Comparison of ENCODE assay signal across 15 mouse cellular contexts in the genomic region with DNA sequence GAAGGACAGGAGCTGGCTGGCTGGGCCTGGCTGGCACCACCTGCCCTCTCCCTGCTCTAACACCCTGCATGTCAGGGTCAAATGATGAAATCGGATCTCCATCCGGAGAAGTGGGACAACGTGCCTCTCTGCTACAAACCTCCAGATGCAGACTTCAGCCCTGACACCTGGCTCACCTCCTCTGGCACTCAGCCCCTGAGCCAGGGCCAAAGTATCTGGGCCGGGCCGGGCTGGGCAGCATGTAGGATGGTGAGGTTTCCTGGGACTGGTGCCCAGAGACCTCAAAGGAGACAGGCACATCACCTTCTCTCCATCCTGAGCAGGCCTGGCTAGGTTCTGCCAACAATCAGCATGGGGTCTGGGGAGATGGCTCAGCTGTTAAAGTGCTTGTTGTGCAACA.
DNase-seq lines count a peak whose midpoint lies in the region; ATAC-seq lines count a peak whose summit lies in the region.
"Had no signal": no experiment of that assay in that cellular context is flagged by ENCODE, and none has a peak within 500 bp of the region (broad histone marks: within the 10 kb centered on the region; RNA-seq: fewer than 3 reads in every experiment).

No protein-coding gene starts in this region.

- intact Hi-C loops in heart, postnatal 14 days (cut with DNase I): no loop called here
- intact Hi-C loops in gastrocnemius, postnatal 14 days (cut with DNase I; ENCODE audit: low total_unique reads): no loop called here

- no peak overlapping the region for H3K27ac ChIP-seq in heart, embryonic 11.5 days (ENCODE audit: low read depth, low read length)
- H3K27ac ChIP-seq: forebrain, embryonic 13.5 days; limb, embryonic 15.5 days; neural tube, embryonic 15.5 days had no signal

- peak; percentile 5 to 14 for DNase-seq in heart, postnatal 14 days
- DNase-seq in urinary bladder, postnatal 14 days (ENCODE audit: low spot score): peak; percentile 20
- DNase-seq in urinary bladder, postnatal 36 days (ENCODE audit: low spot score in 2 of 2): no peak
- peak; percentile 20 for DNase-seq in gastrocnemius, postnatal 14 days
- no peak for DNase-seq in spleen, adult 12 weeks (ENCODE audit: low spot score)
- no peak for DNase-seq in Muller cell, postnatal 12 days (ENCODE audit: inconsistent ontology term)
- DNase-seq: heart, postnatal 4 days; lung, embryonic 14.5 days; right cerebral cortex, postnatal 14 days; thymus, adult 2 months had no signal

- H3K9me3 ChIP-seq in heart, embryonic 11.5 days (replicated peaks; ENCODE audit: control insufficient read depth, low read length): peaks cover 5% of the 10 kb centered on the region; the same call in 1 of the 2 replicates
- H3K9me3 ChIP-seq: limb, embryonic 15.5 days had no signal

- 88% methylated on average over 5 of the region's 5 CpGs for WGBS in heart, embryonic 11.5 days (ENCODE audit: insufficient replicate concordance)

- no peak overlapping the region for H3K4me2 ChIP-seq in heart, embryonic 11.5 days
- H3K4me2 ChIP-seq: forebrain, embryonic 13.5 days; limb, embryonic 15.5 days; lung, embryonic 14.5 days; neural tube, embryonic 15.5 days had no signal

- H3K9ac ChIP-seq in heart, embryonic 11.5 days (ENCODE audit: low read depth, low read length): no peak overlapping the region
- H3K9ac ChIP-seq: forebrain, embryonic 13.5 days; limb, embryonic 15.5 days; lung, embryonic 14.5 days; neural tube, embryonic 15.5 days had no signal

- no peaks in the 10 kb centered on the region for H3K27me3 ChIP-seq in heart, embryonic 11.5 days (ENCODE audit: control insufficient read depth, insufficient read depth, low read length)
- H3K27me3 ChIP-seq: forebrain, embryonic 13.5 days; limb, embryonic 15.5 days; neural tube, embryonic 15.5 days had no signal

- H3K4me3 ChIP-seq in heart, embryonic 11.5 days (ENCODE audit: low read depth, low read length): no peak overlapping the region
- H3K4me3 ChIP-seq: forebrain, embryonic 13.5 days; limb, embryonic 15.5 days; neural tube, embryonic 15.5 days had no signal

- peaks cover 7% of the 10 kb centered on the region; the same call in 1 of the 2 replicates for H3K4me1 ChIP-seq in heart, embryonic 11.5 days (ENCODE audit: control insufficient read depth, insufficient read depth, low read length)
- H3K4me1 ChIP-seq: forebrain, embryonic 13.5 days; neural tube, embryonic 15.5 days had no signal

- H3K36me3 ChIP-seq in heart, embryonic 11.5 days (ENCODE audit: control insufficient read depth, insufficient read depth, low read length): no peaks in the 10 kb centered on the region
- H3K36me3 ChIP-seq: limb, embryonic 15.5 days; neural tube, embryonic 15.5 days had no signal

- no peak for ATAC-seq in heart, embryonic 11.5 days (replicated peaks; ENCODE audit: insufficient number of reproducible peaks, low FRiP score, low TSS enrichment)
- ATAC-seq: activated CD4-positive, CD25-positive, alpha-beta regulatory T cell, adult 4 months; forebrain, embryonic 13.5 days had no signal

Comparison
In these comparisons a context has a peak if more than half of its experiments do, and no peak if none do; other contexts are left out.
1. DNase-seq: peak in heart, postnatal 14 days (2 of 2), urinary bladder, postnatal 14 days (single experiment) and gastrocnemius, postnatal 14 days (single experiment); none in urinary bladder, postnatal 36 days (0 of 2), spleen, adult 12 weeks (single experiment) and Muller cell, postnatal 12 days (single experiment).